Mouse (Mus musculus): ENCODE measurements around the gene Ostc. TPM values are rescaled to one million over a fixed set of nuclear protein-coding genes. Genes with fewer than 3 reads are reported as not detected.

Ostc gene
- total RNA-seq, 2 experiments from 2014 or later, result 54.5 to 55.0 TPM

GRCm38 (mm10) chr3:130697622-130698021 is 11.6 kb downstream of the Ostc start:
- H3K4me3 ChIP-seq, result no peak overlapping the region
- intact Hi-C loops (cut with DNase I), result no loop called here
- H3K27ac ChIP-seq, result no peak overlapping the region
- no peak; the same call in 1 of the 2 replicates for TF ChIP-seq CTCF (IDR thresholded peaks at IDR 0.05)
- DNase-seq (ENCODE audit: extremely low spot score in 1 of 2, low spot score in 2 of 2), result no peak

GRCm38 (mm10) chr3:130694705-130695104 is 14.5 kb downstream of the Ostc start:
- Histone ChIP-seq H3K27ac (no peak overlapping the region), H3K4me3 (no peak overlapping the region)
- intact Hi-C loops (cut with DNase I), result loop anchor here (5.0 kb wide), 1 partner anchor 512 kb away; no protein-coding TSS in a partner anchor
- no peak for DNase-seq (ENCODE audit: extremely low spot score in 1 of 2, low spot score in 2 of 2)
- TF ChIP-seq CTCF (IDR thresholded peaks at IDR 0.05), result no peak

GRCm38 (mm10) chr3:130694041-130694593 is 15.1 kb downstream of the Ostc start:
- Histone ChIP-seq H3K27ac (no peak overlapping the region), H3K4me3 (no peak overlapping the region)
- TF ChIP-seq CTCF (IDR thresholded peaks at IDR 0.05), result peak; percentile 91
- no peak for DNase-seq (ENCODE audit: extremely low spot score in 1 of 2, low spot score in 2 of 2)
- intact Hi-C loops (cut with DNase I), result loop anchor here (5.0 kb wide), 1 partner anchor 512 kb away; no protein-coding TSS in a partner anchor

GRCm38 (mm10) chr3:130691596-130692170 is 17.6 kb downstream of the Ostc start:
- DNase-seq (ENCODE audit: extremely low spot score in 1 of 2, low spot score in 2 of 2), result no peak
- TF ChIP-seq CTCF (IDR thresholded peaks at IDR 0.05), result no peak
- H3K4me3 ChIP-seq, result no peak overlapping the region
- H3K27ac ChIP-seq, result no peak overlapping the region
- intact Hi-C loops (cut with DNase I), result loop anchor here (5.0 kb wide), 1 partner anchor 509 kb away; no protein-coding TSS in a partner anchor

- Histone ChIP-seq H3K4me3 (0 out of 2 replicates have a peak overlapping the region, but pooled peaks have one; percentile 24), H3K27ac (no peak overlapping the region)
- DNase-seq (ENCODE audit: extremely low spot score in 1 of 2, low spot score in 2 of 2), result no peak
- peak; percentile 58 for TF ChIP-seq CTCF (IDR thresholded peaks at IDR 0.05)
- intact Hi-C loops (cut with DNase I), result loop anchor here (5.0 kb wide), 1 partner anchor 509 kb away; no protein-coding TSS in a partner anchor
Measured at GRCm38 (mm10) chr3:130690834-130691595, 18.2 kb downstream of the Ostc start.

GRCm38 (mm10) chr3:130689630-130690029 is 19.6 kb downstream of the Ostc start:
- peak; percentile 86 for TF ChIP-seq CTCF (IDR thresholded peaks at IDR 0.05)
- Histone ChIP-seq H3K27ac (no peak overlapping the region), H3K4me3 (no peak overlapping the region)
- intact Hi-C loops (cut with DNase I), result loop anchor here (1.0 to 5.0 kb wide), 3 partner anchors 81 to 594 kb away; no protein-coding TSS in a partner anchor
- peak; percentile 79 to 86 for DNase-seq (ENCODE audit: extremely low spot score in 1 of 2, low spot score in 2 of 2)

- H3K4me3 ChIP-seq, result no peak overlapping the region
- no peak overlapping the region for H3K27ac ChIP-seq
- no peak for DNase-seq (ENCODE audit: extremely low spot score in 1 of 2, low spot score in 2 of 2)
- TF ChIP-seq CTCF (IDR thresholded peaks at IDR 0.05), result no peak
- intact Hi-C loops (cut with DNase I), result no loop called here
Measured at GRCm38 (mm10) chr3:130687051-130687450, 22.2 kb downstream of the Ostc start.

- no peak for DNase-seq (ENCODE audit: extremely low spot score in 1 of 2, low spot score in 2 of 2)
- TF ChIP-seq CTCF (IDR thresholded peaks at IDR 0.05), result no peak
- no peak overlapping the region for H3K4me3 ChIP-seq
- intact Hi-C loops (cut with DNase I), result no loop called here
- no peak overlapping the region for H3K27ac ChIP-seq
Measured at GRCm38 (mm10) chr3:130685014-130685366, 24.3 kb downstream of the Ostc start.

GRCm38 (mm10) chr3:130684276-130685013 is 24.8 kb downstream of the Ostc start:
- intact Hi-C loops (cut with DNase I), result no loop called here
- Histone ChIP-seq H3K4me3 (no peak overlapping the region), H3K27ac (no peak overlapping the region)
- no peak for TF ChIP-seq CTCF (IDR thresholded peaks at IDR 0.05)
- no peak for DNase-seq (ENCODE audit: extremely low spot score in 1 of 2, low spot score in 2 of 2)

GRCm38 (mm10) chr3:130683836-130684235 is 25.4 kb downstream of the Ostc start:
- no peak overlapping the region for H3K4me3 ChIP-seq
- TF ChIP-seq CTCF (IDR thresholded peaks at IDR 0.05), result no peak
- H3K27ac ChIP-seq, result no peak overlapping the region
- no peak for DNase-seq (ENCODE audit: extremely low spot score in 1 of 2, low spot score in 2 of 2)
- intact Hi-C loops (cut with DNase I), result loop anchor here (1.0 kb wide), 1 partner anchor 48 kb away; no protein-coding TSS in a partner anchor

- no peak overlapping the region for H3K4me3 ChIP-seq
- H3K27ac ChIP-seq, result no peak overlapping the region
- intact Hi-C loops (cut with DNase I), result no loop called here
- TF ChIP-seq CTCF (IDR thresholded peaks at IDR 0.05), result no peak
- DNase-seq (ENCODE audit: extremely low spot score in 1 of 2, low spot score in 2 of 2), result no peak
Measured at GRCm38 (mm10) chr3:130682183-130682582, 27.1 kb downstream of the Ostc start.

Measured in left cerebral cortex, adult 2 months (tissue).